Mouse (Mus musculus) thymus, postnatal 36 days (tissue): ENCODE measurements around the gene Lrmda.

Experiments used
- DNase-seq, 2 experiments: peaks; one replicate each; pipeline ENCODE4 v3.0.0; 2022; ENCODE audit warnings: mixed read lengths in 2 of 2

Gene Lrmda

DNA sequence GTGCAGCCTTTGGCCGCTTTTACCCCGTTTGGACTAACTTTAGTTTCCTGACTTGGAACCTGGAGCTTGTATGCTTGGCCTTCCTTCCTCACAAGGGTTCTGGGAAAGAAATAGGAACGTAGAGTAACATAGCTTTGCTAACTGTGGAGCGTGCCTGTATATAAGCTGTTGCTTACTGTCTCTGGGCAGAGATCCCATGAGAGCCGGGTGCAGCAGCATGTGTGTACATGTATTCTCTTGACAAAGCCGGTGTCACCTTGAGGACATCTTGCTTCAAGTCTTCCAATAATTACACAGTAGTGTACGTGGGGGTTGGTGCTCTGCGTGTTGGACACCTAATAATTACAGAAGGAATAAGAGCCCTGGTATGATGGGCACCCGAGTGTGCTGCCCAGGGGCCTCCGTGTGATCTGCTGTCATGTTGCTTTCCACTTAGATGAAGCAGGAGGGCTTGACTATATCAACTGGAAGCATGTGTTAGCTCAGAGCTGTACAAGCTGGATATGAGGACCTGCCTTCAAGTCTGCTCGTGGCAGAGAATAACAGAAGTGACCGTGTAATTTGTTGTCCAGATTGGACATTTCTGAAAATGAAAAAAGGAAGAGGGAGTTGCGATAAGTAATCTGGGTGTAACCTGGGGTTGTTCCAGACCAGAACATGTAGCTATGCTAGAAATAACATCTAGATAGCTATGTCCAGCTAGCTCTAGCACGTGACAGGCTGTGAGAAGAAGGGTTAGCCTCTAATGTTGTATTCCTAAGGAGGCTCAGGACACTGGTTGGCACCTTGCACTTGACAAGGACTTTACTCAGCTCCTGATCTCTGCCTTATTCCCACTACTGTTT is 82.7 kb downstream of the Lrmda start:
- DNase-seq = no peak

DNA sequence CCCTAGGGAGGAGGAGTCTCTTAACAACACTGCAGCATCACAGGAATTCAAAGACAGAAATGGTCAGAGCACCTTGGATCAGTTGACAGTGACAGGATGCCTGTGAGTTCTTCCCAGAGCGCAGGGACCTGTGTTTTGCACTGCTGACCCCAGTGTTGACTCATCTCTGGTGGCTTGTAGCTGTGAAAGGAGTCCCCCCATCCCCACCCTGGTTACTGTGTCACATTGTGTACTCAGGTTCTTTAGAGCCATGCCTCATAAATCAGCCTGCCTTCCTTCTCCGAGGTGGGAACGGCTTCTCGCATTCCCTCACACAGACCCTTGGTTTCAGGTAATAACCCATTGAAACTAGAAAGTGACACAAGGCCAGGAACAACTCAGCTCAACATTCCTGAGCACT is 86.3 kb downstream of the Lrmda start:
- no peak for DNase-seq

DNA sequence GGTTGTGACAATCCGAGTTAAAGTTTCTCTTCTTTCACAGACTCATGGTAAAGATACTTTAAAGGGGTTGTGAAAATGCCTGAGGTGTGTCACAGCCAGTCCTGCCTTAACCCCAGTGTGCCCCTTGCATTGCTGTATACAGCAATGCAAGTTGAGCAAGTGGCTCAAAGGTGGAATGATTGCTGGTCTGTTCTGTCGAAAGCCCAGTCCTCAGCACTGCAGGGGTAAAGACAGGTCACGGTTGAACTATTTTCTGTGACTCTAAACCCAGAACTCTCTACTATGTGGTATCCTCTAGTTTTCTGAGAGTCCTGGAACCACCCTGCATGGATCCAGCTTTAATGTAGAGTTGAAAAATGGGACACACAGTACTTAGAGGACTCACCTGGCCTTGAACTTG is 87.3 kb downstream of the Lrmda start:
- no peak for DNase-seq

DNA sequence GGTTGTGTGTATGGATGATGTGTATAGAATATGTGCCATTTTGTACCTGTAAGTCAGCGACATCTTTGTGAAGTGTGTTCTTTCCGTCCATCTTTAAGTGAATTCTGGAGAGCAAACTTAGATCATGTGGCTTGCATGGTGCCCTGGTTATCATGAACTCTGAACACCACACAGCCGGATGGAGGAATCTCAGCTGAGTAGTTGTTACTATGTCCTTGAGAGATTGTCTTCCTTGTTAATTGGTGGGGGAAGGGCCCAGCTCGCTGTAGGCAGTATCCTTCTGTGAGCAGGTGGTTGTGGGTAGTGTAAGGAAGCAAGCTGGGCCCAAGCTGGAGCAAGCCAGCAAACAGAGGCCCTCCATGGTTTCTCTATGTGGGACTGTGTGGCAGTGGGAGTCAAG is 89.9 kb downstream of the Lrmda start:
- DNase-seq = no peak

DNA sequence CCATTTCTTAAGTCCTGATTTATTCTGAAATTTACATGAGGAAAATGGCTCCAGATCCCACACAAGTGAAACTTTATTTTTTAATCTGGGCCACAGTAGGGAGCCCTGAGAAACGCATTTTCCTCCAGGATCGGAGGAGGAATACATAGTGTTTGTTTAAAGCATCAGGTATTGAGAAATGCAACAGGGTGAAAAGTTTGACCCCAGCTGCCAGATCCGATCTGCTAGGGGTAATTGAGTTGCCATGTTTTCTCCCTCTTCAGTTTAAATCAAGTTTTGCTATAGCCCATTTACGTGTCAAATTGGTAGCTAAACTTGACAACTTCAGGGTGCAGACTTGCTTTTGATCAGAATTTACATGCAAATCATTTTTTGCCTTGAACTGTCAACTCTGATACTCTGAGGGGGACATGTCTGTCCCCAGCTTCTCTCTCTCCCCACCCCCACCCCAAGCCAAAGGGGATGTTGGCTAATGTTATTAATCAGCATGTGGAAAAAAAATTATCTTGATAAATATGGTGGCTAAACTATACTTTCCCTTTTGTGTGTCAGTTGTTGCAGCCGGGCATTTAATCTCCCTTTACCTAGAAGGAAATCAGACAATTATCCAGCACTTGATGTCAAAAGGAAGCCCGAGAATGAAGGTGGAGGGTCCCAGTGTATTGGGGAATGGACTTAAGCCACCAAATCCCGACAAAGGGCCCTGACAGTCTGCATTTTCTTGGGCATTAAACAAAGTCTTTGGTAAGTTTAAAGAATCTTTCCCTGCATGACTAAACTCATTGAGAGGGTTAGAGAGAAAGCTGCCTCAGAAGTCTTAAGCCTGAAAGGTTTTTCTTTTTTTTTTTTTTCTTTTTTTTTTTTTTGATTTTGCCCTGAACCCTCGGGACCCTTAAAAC is 94.2 kb downstream of the Lrmda start:
- DNase-seq = no peak

DNA sequence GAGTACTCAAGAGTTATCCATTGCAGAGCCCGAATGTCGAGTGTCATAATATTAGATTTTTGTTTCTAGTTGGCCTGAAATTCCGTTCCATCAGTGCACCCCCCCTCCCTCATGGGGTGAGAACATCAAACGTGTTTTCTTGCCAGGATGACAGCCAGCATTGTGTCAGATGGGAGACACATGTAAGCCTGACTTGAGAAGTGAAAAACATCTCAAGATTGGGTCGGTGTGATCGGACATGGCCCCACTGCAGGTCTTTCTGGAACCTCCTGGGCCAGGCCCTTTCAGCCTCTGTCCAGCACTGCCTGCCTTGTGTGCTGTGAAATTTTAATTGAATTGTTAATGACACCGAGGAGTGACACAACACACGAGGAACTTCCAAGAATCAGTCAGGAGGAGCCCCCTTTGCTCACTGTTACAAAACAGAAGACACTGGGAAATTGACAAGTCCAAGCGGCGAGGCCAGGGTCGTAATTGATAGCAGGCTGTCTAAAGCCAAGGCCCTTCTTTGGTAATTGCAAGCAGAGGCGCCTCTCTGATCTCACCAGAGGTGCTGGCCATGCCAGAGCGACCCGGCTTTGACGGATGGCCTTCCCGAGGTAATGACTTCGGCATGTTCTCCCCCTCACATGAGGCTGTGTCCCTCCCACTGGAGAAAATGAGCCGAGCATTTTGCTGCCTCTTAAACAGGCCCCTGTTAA is 95.3 kb downstream of the Lrmda start:
- no peak for DNase-seq

DNA sequence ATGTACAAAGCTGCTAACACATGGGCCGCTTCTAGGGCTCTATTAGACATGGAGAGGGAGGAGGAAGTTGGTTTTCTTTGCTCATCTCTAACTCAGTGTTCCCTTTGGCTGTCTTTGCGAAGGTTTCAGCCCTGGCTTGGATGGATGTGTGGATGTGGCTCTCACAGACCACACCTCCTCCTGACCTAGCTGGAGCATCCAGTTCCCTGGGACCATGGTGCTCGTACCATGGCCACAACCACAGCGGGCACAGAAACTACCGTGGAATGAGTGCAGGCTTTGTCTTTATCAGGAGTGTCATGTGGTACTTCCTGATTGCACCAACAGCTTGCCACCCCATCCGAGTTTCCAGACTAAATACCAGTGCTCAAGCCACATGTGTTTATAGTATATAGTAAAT is 98.6 kb downstream of the Lrmda start:
- DNase-seq = no peak

DNA sequence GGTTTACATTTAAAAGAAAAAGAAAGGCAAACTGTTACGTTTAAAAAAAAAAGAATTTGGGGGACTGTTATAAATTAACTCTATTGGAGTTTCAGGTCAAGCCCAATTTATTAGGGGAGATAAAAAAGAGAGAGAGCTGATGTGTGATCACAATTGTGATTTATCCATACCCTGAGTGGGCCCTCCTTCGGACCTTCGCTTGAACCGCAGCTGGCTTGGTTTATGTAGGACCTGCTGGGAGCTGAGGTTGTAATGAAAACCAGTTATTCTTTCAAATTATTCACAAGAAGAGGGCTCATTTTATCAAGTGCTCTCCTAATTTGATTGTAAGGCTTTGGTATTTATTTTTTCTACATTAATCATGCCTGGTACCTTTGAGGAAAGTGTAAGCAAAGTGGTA is 99.0 kb downstream of the Lrmda start:
- no peak for DNase-seq

DNA sequence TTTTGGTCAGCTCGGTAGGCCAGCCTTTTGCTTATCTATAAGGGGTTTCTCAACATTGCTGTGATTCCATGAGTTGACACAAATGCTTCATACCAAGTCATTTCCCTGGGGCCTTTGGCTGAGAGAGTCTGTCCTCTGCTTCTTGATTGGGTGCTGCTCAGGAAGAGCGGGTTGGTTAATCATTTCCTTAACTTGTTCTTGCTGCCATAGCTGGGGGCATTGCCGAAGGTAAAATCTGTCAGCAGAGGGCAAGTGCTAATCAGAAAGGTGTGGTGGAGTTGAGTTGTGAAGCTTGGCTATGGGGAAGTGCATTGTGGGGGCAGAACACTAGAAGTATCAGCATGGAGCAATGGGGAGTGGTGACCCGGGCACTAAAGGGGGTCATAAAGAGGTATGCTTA is 106.8 kb downstream of the Lrmda start:
- no peak for DNase-seq

DNA sequence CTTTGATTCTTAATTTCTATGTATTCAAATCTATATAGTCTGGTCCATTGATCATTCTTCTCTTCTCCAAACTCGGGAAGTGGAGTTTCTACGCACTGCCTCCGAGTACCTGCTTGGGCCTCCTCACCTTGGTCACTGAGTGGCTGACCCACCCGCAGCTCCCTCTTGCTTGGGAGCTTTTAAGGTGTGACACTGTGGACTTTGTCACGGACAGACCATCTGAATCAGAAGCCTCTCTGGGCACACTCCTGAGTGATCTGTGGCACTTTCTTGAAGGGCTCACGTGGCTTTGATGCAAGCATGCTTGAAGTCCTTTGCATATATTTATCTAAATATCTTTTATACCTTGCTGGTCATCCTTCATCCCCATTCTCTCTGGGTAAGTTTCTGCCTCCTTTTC is 107.3 kb downstream of the Lrmda start:
- no peak for DNase-seq

DNA sequence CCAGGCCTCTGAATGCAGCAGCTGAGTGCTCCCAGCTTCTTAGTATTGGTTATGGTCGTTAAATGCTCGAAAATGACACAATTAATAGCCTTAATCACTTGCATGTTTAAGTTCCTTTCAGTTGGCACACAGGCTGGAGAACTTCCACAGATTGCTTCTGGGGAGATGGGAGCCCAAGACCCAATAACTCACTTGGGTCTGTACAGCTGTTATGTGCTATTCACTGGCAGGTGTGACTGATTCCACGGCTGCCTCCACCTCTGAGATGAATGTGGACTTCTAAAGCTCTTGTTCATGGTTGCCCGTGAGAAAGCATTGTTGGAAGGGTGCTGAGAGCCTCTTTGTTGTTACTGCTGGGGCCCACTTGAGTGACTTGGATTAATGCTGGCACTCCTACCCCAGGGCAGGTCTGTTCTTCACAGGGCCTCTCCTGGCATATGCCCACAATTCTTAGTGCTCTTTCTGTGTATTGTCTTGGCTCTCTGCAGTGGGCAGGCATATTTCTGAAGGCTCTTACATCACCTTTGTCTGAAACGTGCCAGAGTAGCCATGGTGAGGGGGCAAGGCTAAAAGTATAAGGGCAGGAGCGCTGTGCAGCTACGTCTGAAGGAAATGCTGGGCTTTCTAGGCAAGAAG is 111.6 kb downstream of the Lrmda start:
- no peak for DNase-seq

DNA sequence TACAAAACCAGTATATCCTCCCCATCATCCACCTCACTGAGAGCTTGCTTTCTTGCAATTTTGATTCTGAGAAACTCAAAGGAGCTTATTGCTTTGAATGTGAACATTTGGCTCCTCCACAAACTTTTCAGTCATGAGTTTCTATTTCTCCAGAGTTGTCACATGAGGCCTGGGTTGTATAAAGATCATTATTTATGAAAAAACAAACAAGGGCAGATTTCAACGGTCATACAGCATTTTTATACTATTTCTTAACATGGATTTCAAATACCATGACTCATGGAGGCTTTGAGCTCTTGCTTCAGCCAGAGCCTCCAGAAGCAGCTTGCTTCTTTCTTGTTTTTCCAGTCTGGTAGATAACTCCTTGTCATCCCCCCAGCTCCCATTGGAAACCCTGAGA is 119.8 kb downstream of the Lrmda start:
- DNase-seq = no peak

DNA sequence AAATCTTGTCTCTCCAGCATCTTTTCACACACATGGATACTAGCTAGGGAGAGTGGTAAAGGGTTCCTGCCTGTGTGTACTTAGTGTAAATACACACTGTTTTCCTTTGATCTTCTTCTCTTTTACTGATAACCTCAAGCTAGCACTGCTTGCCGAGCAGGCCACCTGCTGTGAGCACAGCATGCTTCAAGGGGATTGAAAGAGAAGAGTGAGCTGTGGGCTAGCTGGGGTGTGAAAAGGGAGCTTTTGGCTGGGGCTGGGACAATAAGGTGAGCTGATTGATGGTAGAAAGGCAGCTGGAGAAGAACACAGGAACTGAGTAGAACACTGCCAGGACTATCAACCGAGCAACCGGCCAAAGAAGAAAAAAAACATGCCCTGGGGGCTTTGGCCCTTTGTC is 124.5 kb downstream of the Lrmda start:
- DNase-seq = no peak

DNA sequence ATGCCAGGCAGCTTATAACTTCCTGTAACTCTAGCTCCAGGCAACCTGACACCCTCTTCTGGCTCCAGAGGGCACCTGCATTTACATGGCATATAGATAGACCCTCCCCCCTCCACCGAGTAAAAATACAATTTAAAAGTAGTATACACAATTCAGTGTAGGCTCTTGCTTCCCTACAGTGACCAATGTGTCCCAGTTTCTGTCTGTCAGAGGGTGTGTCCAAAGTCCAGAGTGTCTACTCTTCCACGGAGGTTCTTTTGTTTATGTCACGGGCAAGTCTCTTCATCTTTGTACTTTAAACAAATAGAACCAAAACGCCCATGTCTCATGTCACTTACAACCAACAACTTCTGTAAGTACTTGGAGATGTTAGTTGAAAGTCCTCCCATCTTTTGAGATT is 126.4 kb downstream of the Lrmda start:
- no peak for DNase-seq

DNA sequence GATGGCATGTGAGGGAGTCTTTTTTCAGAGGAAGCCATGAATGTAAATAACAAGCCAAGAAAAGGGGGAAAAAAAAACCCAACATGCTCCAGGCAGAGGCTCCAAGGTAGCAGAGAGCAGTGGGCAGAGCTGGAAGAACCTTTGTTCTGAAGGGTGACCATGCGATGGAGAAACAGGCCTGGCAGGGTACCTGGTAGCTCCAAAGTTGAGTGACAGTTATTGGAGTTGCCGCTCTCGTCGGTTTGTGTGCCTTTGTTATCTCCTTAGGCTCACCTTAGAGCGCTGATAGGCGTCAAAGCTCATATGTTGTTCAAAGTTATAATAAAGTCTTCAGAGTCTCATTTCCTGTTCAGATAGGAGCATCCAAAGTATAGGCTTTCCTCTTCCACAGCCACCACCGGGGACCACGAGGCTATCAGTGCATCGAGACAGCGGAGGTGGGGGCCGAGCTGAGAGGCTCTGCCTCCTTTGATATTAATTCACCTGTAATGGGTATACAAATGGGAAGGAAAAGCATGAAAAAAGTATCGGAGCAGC is 127.1 kb downstream of the Lrmda start:
- DNase-seq = no peak

DNA sequence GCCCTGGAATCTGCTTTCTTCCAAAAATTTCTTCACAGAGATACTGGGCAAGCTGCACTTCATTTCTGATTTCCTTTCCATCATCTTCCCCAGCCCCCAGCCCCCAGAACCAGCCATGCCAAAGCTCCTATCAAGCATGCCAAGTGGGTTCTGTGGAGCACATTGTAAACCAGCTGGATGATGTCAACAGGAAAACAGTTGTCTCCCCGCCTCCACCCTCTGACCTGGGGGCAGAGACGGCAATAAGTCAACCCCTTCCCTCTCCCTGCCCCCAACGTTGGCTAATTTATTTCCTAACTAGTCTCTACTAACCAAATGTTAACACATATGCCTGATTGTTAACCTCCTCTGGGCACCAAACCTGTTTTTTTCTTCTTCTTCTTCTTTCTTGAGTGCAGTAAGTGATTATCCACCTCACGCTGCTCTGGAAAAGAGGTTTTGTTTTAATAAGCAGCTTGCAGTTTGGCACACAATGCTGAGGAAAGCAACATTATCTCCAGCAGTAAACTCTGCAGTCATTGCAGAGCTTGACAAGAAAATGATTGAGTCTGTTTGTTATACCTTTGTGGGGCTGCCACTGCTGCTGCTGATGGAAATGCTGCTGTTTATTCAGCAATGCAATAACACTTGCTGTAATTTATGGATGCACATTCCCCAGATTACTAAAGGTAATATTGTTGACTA is 128.0 kb downstream of the Lrmda start:
- DNase-seq = no peak

DNA sequence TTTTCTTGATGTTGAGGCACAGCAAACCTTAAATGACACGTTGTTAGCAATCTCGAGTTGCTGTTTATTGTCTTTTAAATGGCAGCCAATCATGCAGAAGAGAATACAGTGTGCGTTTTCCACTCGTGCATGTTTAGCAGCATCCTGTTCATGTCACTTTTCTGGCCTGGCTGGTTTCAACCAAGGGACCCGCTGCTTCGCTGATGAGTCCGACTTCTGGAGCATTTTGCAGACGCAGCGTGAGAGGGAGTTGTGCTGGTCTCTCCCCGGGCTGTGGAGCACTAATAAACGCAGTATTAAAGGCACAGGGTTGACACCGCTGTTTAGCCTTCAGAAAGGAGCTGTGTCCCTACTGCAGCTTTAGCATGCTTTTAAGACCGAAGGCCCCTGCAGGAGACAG is 133.2 kb downstream of the Lrmda start:
- DNase-seq = no peak

DNA sequence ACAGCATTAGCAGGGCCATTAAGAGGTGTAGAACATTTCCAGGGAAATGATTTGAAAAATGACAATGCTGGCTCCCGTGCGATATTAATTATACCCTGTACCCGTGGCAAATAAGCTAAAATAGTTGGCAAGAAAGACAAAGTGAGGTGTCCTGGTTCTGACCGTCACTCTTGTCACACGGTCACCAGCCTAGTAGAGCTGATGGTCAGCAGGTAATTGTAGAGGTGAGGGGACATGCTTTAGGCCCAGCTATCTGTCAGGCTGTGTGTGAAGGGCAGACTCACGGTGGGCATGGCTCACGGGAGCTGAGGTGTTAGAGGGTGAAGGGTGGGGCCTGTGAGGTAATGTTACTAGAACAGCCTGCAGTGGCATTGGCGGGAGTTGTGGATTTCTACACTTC is 134.6 kb downstream of the Lrmda start:
- DNase-seq = no peak

DNA sequence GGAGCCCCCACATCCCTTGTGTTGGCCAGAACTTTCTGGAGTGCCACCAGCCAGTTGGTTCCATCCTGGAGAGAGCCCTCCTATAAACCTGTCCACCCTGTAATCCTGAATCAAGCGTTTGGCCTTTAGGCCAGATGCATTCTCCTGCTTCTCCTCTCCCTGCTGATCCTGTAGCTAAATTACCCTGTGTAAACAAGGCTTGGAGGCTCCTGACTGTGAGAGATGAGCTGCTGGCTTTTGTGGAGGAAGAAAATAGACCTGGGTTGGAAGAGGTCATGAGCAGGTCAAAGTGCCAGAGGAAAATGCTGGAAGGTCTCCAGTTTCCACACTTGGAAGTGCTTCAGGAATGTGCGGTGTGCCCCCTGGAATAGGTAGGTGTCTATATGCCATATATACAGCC is 135.5 kb downstream of the Lrmda start:
- no peak for DNase-seq

DNA sequence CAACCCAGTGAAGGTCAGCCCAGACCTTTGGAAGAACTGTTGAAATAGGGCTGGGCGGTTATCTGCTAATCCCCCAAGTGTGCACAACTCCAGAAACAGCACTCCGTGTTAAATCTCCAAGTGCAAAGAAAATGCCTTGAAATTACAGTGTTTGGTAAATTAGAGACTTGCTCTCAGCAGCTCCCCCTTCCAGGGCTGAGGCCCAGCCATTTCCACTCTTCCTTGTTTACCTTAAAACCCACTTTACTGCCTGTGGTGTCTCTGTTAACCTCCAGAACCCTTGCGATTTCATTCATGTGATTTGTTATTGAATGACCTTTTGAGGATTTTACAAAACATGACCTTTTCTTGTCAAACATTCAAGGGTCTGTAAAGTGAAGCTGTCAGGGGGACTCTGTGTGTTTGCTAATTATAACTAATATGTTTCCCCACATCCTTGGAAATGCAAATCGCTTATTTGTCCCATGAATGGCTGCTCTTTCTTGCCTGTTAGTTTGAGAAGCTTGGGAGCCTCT is 136.1 kb downstream of the Lrmda start:
- DNase-seq = no peak

DNA sequence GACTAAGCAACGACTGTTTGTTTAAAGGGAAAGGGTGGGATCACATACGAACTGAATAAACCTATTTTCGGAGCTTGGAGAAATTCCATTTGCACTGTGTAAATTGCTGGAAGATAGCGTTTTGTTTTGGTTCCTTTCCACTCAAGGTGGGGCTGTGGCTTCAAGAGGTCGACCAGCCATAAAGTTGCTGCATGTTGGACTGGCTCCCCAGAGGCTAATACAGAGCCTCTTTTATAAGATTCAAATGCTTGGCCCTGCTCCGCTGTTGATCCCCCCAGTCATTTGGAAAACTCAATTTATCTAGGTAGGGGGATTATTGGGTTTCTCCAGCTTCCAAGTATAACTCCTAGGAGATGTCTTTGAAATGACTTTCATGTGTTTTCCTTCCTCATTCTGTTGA is 137.5 kb downstream of the Lrmda start:
- DNase-seq = no peak

DNA sequence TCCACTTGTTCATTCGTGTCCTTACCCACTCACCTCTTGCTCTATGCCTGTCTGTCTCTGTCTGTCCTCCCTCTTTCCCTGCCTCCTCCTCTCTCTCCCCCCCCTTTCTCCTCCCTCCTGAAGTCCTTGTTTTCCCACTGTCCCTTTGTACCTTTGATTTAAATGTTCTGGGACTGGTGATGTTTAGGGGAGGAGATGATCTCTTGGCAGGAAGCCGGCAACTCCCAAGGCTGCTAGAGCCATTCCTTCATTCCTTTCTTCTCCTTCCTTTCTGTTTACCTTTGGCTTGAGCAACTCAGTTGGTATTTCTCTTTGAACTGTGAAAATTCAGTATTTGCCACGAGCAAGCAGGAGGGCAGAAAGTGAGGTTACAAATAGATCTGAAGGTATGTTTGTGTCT is 141.9 kb downstream of the Lrmda start:
- no peak for DNase-seq
